Mouse (Mus musculus) erythroblast, embryonic 14.5 days (primary cell): ENCODE results near the gene Fbxo31.

Experiments
- GATA1 ChIP-seq: IDR thresholded peaks from 2 replicates; pipeline ENCODE4 v1.6.1; 2012; ENCODE audit warnings: low read length, inconsistent platforms, mixed read lengths
- TAL1 ChIP-seq: IDR thresholded peaks from 3 replicates; pipeline ENCODE4 v1.6.1; 2012; ENCODE audit warnings: low read length, inconsistent platforms, mixed read lengths

DNA sequence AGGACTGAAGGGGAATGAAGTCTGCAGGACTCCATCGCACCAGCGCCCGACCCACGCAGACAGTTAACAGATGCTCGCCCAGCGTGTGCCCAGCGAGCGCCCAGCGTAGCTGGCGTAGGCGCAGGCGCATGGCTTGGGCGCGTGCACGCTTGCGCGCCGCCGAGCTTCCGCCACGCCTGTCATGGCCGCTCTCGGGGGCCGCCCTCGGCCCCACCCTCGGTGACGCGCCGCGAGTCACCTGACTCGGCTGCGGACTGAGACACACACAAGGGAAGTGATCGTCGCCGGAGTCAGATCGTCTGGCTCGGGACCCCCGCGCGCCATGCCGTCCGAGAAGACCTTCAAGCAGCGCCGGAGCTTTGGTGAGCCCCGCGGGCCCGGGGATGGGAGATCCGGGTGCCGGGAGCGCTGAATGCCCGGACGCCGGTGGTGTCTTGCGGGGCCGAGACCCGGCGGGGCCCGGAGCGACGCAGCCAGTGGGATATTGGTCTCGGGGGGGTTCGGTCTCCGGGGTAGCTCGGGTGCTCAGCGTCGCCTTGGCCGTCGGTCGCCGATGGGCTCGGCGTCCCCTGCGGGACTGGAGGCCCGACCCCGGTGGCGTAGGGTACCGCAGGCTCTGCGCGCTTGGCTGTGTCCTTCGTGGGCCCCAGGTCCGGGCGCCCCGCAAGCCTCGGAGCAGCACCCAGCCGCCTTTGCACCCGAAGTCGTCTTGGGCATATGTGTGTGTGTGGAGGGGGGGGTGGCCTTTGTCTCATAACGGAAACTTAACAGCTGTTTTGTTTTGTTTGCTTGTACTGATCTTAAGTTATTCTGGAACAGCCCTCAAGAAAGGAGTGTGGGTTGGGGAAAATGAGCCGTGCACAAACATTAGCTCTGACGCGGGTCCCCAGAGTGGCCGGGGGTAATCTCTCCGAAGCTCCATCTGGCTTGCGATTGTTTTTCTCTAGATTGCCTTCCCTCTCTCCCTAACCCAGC lies 11.9 kb upstream of the Fbxo31 start, which contains the start of gene Map1lc3b:
- TF ChIP-seq TAL1 (no peak), GATA1 (no peak)
